Mouse (Mus musculus) midbrain, embryonic 14.5 days (tissue): Measurements from ENCODE around the gene Mlec. TPM values are rescaled to one million over a fixed set of nuclear protein-coding genes. Genes with fewer than 3 reads are reported as not detected.

ENCODE experiments used
- ATAC-seq: fragments of 200-750 bp; cut with Nextera tagmentation; 2 replicates; pipeline ENCODE4 v1.8.0; 2017; ENCODE audit warnings: moderate number of reproducible peaks, moderate library complexity; ENCODE audit not compliant: low FRiP score, low TSS enrichment
- DNase-seq: peaks from one replicate; pipeline ENCODE4 v3.0.0-alpha.2; 2015
- H3K27ac ChIP-seq: fragments of 300-500 bp; sonication (generic); replicated peaks from 2 replicates; pipeline ENCODE4 v1.5.1; 2014; ENCODE audit warnings: mild to moderate bottlenecking, low read depth, low read length, moderate library complexity
- H3K27me3 ChIP-seq: fragments of 300-500 bp; sonication (generic); 2 replicates; pipeline ENCODE4 v1.6.1; 2014; ENCODE audit warnings: low read length, control low read depth, mixed read lengths; ENCODE audit not compliant: control insufficient read depth, insufficient read depth
- H3K36me3 ChIP-seq: fragments of 300-500 bp; sonication (generic); 2 replicates; pipeline ENCODE4 v1.6.1; 2014; ENCODE audit warnings: low read length, control low read depth; ENCODE audit not compliant: control insufficient read depth, insufficient read depth
- H3K4me1 ChIP-seq: fragments of 300-500 bp; sonication (generic); 2 replicates; pipeline ENCODE4 v1.6.1; 2014; ENCODE audit warnings: mild to moderate bottlenecking, antibody characterized with exemption, low read length, control low read depth; ENCODE audit not compliant: control insufficient read depth, insufficient read depth
- H3K4me2 ChIP-seq: fragments of 300-500 bp; sonication (generic); 2 replicates; pipeline ENCODE4 v1.6.1; 2014; ENCODE audit warnings: mild to moderate bottlenecking, low read length, moderate library complexity
- H3K4me3 ChIP-seq: fragments of 300-500 bp; sonication (generic); replicated peaks from 2 replicates; pipeline ENCODE4 v1.5.1; 2014; ENCODE audit warnings: low read depth, low read length
- H3K9ac ChIP-seq: fragments of 300-500 bp; sonication (generic); replicated peaks from 2 replicates; pipeline ENCODE4 v1.6.1; 2014; ENCODE audit warnings: mild to moderate bottlenecking, low read length, moderate library complexity
- H3K9me3 ChIP-seq: fragments of 300-500 bp; sonication (generic); 2 replicates; pipeline ENCODE4 v1.6.1; 2016; ENCODE audit warnings: low read length, control low read depth, mixed read lengths; ENCODE audit not compliant: control insufficient read depth
- WGBS: fragments of 180-500 bp; shearing (Covaris S2); extraction: QIAGEN DNeasy Blood & Tissue Kit; methylation state at CpG from one replicate; pipeline ENCODE4 v1.1.7; 2014; 5-methylcytosine and 5-hydroxymethylcytosine counted together
- polyA plus RNA-seq: library from polyadenylated mRNA; unstranded; fragments of >200 nt; fragmentation: Nextera tagmentation; extraction: Ambion mirVana; gene quantifications from 2 replicates; pipeline ENCODE4 v1.2.1, GENCODE M21; 2014

The Mlec gene
- polyA plus RNA-seq, 1 experiment from 2014 or later = 18.6 TPM

GRCm38 (mm10) chr5:115127421-115128179 is 30.4 kb downstream of the Mlec start:
- Histone ChIP-seq H3K36me3 (peaks cover 68% of the 10 kb centered on the region), H3K4me2 (no peak overlapping the region)

GRCm38 (mm10) chr5:115126578-115127312 is 31.2 kb downstream of the Mlec start:
- Histone ChIP-seq H3K27me3 (no peaks in the 10 kb centered on the region), H3K4me3 (no peak overlapping the region), H3K27ac (no peak overlapping the region), H3K4me1 (no peaks in the 10 kb centered on the region), H3K9ac (no peak overlapping the region), H3K36me3 (peaks cover 68% of the 10 kb centered on the region), H3K9me3 (no peaks in the 10 kb centered on the region), H3K4me2 (no peak overlapping the region)
- DNase-seq (no peak), ATAC-seq (no peak)
- 89% methylated on average over 28 of the region's 28 CpGs for WGBS

More at GRCm38 (mm10) chr5:115127421-115128179, 30.4 kb downstream of the Mlec start:
- 93% methylated on average over 22 of the region's 22 CpGs for WGBS
- Histone ChIP-seq H3K9me3 (no peaks in the 10 kb centered on the region), H3K9ac (no peak overlapping the region), H3K4me3 (no peak overlapping the region), H3K4me1 (peaks cover 4% of the 10 kb centered on the region), H3K27me3 (no peaks in the 10 kb centered on the region), H3K27ac (no peak overlapping the region)
- no peak for DNase-seq
- no peak for ATAC-seq

- Histone ChIP-seq H3K36me3 (peaks cover 67% of the 10 kb centered on the region), H3K9ac (no peak overlapping the region; the same call in 1 of the 2 replicates), H3K9me3 (no peaks in the 10 kb centered on the region), H3K4me2 (no peak overlapping the region), H3K27me3 (no peaks in the 10 kb centered on the region), H3K27ac (0 out of 2 replicates have a peak overlapping the region, but pooled peaks have one; percentile 32), H3K4me3 (no peak overlapping the region), H3K4me1 (no peaks in the 10 kb centered on the region)
- 22% methylated on average over 24 of the region's 24 CpGs for WGBS
- DNase-seq = peak; percentile 88
- ATAC-seq = peak; percentile 62; the same call in 1 of the 2 replicates
Observed at GRCm38 (mm10) chr5:115125211-115125871, 32.6 kb downstream of the Mlec start.

- Histone ChIP-seq H3K4me3 (no peak overlapping the region), H3K36me3 (peaks cover 60% of the 10 kb centered on the region), H3K27me3 (no peaks in the 10 kb centered on the region), H3K4me2 (no peak overlapping the region), H3K9me3 (no peaks in the 10 kb centered on the region), H3K27ac (no peak overlapping the region), H3K4me1 (no peaks in the 10 kb centered on the region), H3K9ac (no peak overlapping the region)
- WGBS = 95% methylated on average over 6 of the region's 6 CpGs
- ATAC-seq = no peak
- DNase-seq = no peak
Observed at GRCm38 (mm10) chr5:115124690-115125089, 33.3 kb downstream of the Mlec start.

- ATAC-seq (no peak), DNase-seq (no peak)
- no peak overlapping the region for H3K27ac ChIP-seq
- no peak overlapping the region for H3K4me2 ChIP-seq
- peaks cover 6% of the 10 kb centered on the region; the same call in 1 of the 2 replicates for H3K4me1 ChIP-seq
- no peak overlapping the region for H3K9ac ChIP-seq
- H3K27me3 ChIP-seq = no peaks in the 10 kb centered on the region
- H3K36me3 ChIP-seq = peaks cover 27% of the 10 kb centered on the region
- H3K4me3 ChIP-seq = no peak overlapping the region
- WGBS = 80% methylated on average over 5 of the region's 5 CpGs
- H3K9me3 ChIP-seq = no peaks in the 10 kb centered on the region
Observed at GRCm38 (mm10) chr5:115120978-115121377, 37.0 kb downstream of the Mlec start.

GRCm38 (mm10) chr5:115118961-115119570 is 38.9 kb downstream of the Mlec start, which contains the start of gene Acads:
Gene Acads (minus strand): TSS chr5:115119346.
- peak within 1 kb of the TSS; percentile 70 for H3K4me2 ChIP-seq
- no peaks in the 10 kb centered on the region for H3K27me3 ChIP-seq
- peak; percentile 58; the same call in 1 of the 2 replicates for ATAC-seq
- peaks cover 6% of the 10 kb centered on the region; the same call in 1 of the 2 replicates for H3K4me1 ChIP-seq
- WGBS = under 1% methylated on average over 39 of the region's 39 CpGs
- H3K4me3 ChIP-seq = peak within 1 kb of the TSS; percentile 56
- peaks cover 8% of the 10 kb centered on the region for H3K36me3 ChIP-seq
- H3K9ac ChIP-seq = peak within 1 kb of the TSS; percentile 74
- no peak within 1 kb of the TSS for H3K27ac ChIP-seq
- no peaks in the 10 kb centered on the region for H3K9me3 ChIP-seq
- DNase-seq = peak; percentile 77

GRCm38 (mm10) chr5:115117467-115117866 is 40.5 kb downstream of the Mlec start:
- H3K9me3 ChIP-seq = no peaks in the 10 kb centered on the region
- H3K4me2 ChIP-seq = no peak overlapping the region
- WGBS = 98% methylated on average over 13 of the region's 13 CpGs
- H3K9ac ChIP-seq = no peak overlapping the region
- peaks cover 1% of the 10 kb centered on the region; the same call in 1 of the 2 replicates for H3K36me3 ChIP-seq
- ATAC-seq = no peak
- H3K4me1 ChIP-seq = peaks cover 6% of the 10 kb centered on the region; the same call in 1 of the 2 replicates
- no peak for DNase-seq
- H3K4me3 ChIP-seq = no peak overlapping the region
- no peaks in the 10 kb centered on the region for H3K27me3 ChIP-seq
- H3K27ac ChIP-seq = no peak overlapping the region

GRCm38 (mm10) chr5:115116426-115116825 is 41.6 kb downstream of the Mlec start:
- Histone ChIP-seq H3K36me3 (peaks cover 6% of the 10 kb centered on the region), H3K9me3 (no peaks in the 10 kb centered on the region), H3K27me3 (no peaks in the 10 kb centered on the region), H3K4me2 (no peak overlapping the region), H3K4me1 (peaks cover 6% of the 10 kb centered on the region; the same call in 1 of the 2 replicates), H3K4me3 (no peak overlapping the region), H3K9ac (no peak overlapping the region), H3K27ac (no peak overlapping the region)
- ATAC-seq (no peak), DNase-seq (no peak)
- 89% methylated on average over 3 of the region's 3 CpGs for WGBS
